Mouse (Mus musculus) regulatory T cell (primary cell): Measurements from ENCODE around the gene Abl1.

ENCODE experiments used
- in situ Hi-C: fragments of 300-600 bp; cut with MboI, MseI; formaldehyde crosslinking; loops from one replicate; pipeline ENCODE4 v1.15.1; 2025; ENCODE audit warnings: high pct_unique_total_duplicates

The Abl1 gene

GRCm38 (mm10) chr2:31688074-31688925, at the start of gene Abl1:
Abl1 (plus strand) TSS chr2:31688376.
- in situ Hi-C loops: loop anchor here (5.0 to 10.0 kb wide), 2 partner anchors 99 to 1277 kb away; partner anchors contain the start of genes Lrsam1 and Rpl12

GRCm38 (mm10) chr2:31638581-31639465, 49.4 kb upstream of the Abl1 start:
- in situ Hi-C loops: no loop called here

GRCm38 (mm10) chr2:31639466-31639760, 48.8 kb upstream of the Abl1 start:
- in situ Hi-C loops: no loop called here

GRCm38 (mm10) chr2:31639901-31640608, 48.1 kb upstream of the Abl1 start, which contains the start of gene Prdm12:
Prdm12 (plus strand) TSS chr2:31640037.
- in situ Hi-C loops: no loop called here

- in situ Hi-C loops: no loop called here
These were observed 47.3 kb upstream of the Abl1 start for GRCm38 (mm10) chr2:31640609-31641507.

- in situ Hi-C loops: no loop called here
These were observed 46.7 kb upstream of the Abl1 start for GRCm38 (mm10) chr2:31641508-31641830.

- in situ Hi-C loops: no loop called here
These were observed 46.2 kb upstream of the Abl1 start for GRCm38 (mm10) chr2:31641929-31642328.

GRCm38 (mm10) chr2:31653971-31654853, 34.0 kb upstream of the Abl1 start:
- in situ Hi-C loops: loop anchor here (5.0 kb wide), 1 partner anchor 172 kb away; no protein-coding TSS in a partner anchor

- in situ Hi-C loops: loop anchor here (5.0 kb wide), 1 partner anchor 173 kb away; no protein-coding TSS in a partner anchor
These were observed 33.2 kb upstream of the Abl1 start for GRCm38 (mm10) chr2:31654854-31655559.

GRCm38 (mm10) chr2:31656374-31656773, 31.8 kb upstream of the Abl1 start:
- in situ Hi-C loops: no loop called here

- in situ Hi-C loops: no loop called here
These were observed 25.0 kb upstream of the Abl1 start for GRCm38 (mm10) chr2:31662939-31663803.

- in situ Hi-C loops: no loop called here
These were observed 24.4 kb upstream of the Abl1 start for GRCm38 (mm10) chr2:31663804-31664180.

GRCm38 (mm10) chr2:31667332-31667731, 20.8 kb upstream of the Abl1 start:
- in situ Hi-C loops: no loop called here

GRCm38 (mm10) chr2:31670551-31671035, 17.6 kb upstream of the Abl1 start, which contains the start of gene Exosc2:
Exosc2 (plus strand) TSS chr2:31670715.
- in situ Hi-C loops: no loop called here

GRCm38 (mm10) chr2:31678641-31679040, 9.5 kb upstream of the Abl1 start:
- in situ Hi-C loops: no loop called here

GRCm38 (mm10) chr2:31681051-31681707, 7.0 kb upstream of the Abl1 start:
- in situ Hi-C loops: loop anchor here (10.0 kb wide), 1 partner anchor 1284 kb away; the partner anchor contains the start of genes Lrsam1 and Rpl12

GRCm38 (mm10) chr2:31681731-31682235, 6.4 kb upstream of the Abl1 start:
- in situ Hi-C loops: loop anchor here (10.0 kb wide), 1 partner anchor 1283 kb away; the partner anchor contains the start of genes Lrsam1 and Rpl12
